Mouse (Mus musculus) MEL (cell line): Measurements from ENCODE around the gene Ugt1a2.

Experiments
- BHLHE40 ChIP-seq: IDR thresholded peaks from 2 replicates; pipeline ENCODE4 v1.6.1; 2012; ENCODE audit warnings: low read depth, mild to moderate bottlenecking, inconsistent platforms, low read length, improper control_type of control experiment, borderline replicate concordance
- CTCF ChIP-seq, 3 experiments: IDR thresholded peaks in 2 of 3; conservative IDR thresholded peaks in 1 of 3; 2 replicates each; pipeline ENCODE4 v1.5.1; 2011 to 2012; ENCODE audit warnings: low read length in 3 of 3, low read depth in 2 of 3, mild to moderate bottlenecking in 2 of 3, improper control_type of control experiment in 1 of 3, inconsistent platforms in 1 of 3, mixed read lengths in 1 of 3, moderate library complexity in 1 of 3; ENCODE audit not compliant: control insufficient read depth in 1 of 3, insufficient read depth in 1 of 3, poor library complexity in 1 of 3, severe bottlenecking in 1 of 3
- MYC ChIP-seq: IDR thresholded peaks from 2 replicates; pipeline ENCODE4 v1.6.1; 2011; ENCODE audit warnings: low read depth, mild to moderate bottlenecking, low read length, improper control_type of control experiment, moderate library complexity
- TBP ChIP-seq: IDR thresholded peaks from 2 replicates; pipeline ENCODE4 v1.8.0; 2011; ENCODE audit warnings: low read depth, low read length, improper control_type of control experiment

DNA sequence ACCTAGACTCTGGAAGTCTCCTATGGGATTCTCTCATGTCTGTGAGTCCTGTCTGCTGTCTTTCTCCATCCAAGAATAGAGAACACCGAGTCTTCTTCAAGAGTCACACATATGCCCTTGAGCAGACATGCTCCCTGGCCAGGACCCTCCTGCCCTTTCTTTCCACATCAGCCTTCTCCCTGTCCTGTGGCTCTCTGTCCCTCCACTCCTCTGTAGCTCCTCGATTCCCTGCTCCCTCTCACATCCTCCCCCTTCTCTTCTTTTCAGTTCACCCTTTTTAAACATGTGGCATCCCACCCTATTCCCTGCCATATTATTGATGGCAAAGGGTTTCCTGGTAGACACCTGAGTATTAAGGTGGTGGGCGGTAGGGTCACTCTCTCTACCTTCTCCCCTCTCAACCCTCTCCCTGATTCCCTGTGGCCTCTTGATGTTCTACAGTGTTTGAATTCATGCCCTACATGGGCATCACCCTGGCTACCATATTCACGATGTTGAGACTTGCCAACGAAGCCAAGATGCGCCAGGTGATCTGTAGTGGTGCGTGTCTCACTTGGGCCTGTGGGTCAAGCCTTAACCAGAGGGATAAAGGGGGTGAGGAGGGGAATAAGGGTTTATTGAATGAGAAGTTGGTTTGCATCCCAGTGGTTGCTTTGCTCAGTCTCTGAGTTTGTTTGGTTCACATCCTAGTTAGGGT lies 31.6 kb downstream of the Ugt1a2 start:
- no peak for TF ChIP-seq CTCF (IDR thresholded peaks at IDR 0.05 in 2 of 3, conservative IDR thresholded peaks at IDR 0.05 in 1 of 3; ENCODE audit: control insufficient read depth in 1 of 3, insufficient read depth in 1 of 3, low read depth in 2 of 3, low read length in 3 of 3, poor library complexity in 1 of 3, severe bottlenecking in 1 of 3)
- TF ChIP-seq TBP: no peak
- TF ChIP-seq BHLHE40: no peak
- TF ChIP-seq MYC: no peak
